Mouse (Mus musculus) thymus, postnatal 0 days (tissue): ENCODE data around the gene Scn3a. TPM values are rescaled to one million over a fixed set of nuclear protein-coding genes. Genes with fewer than 3 reads are reported as not detected.

ENCODE experiments used
- DNase-seq: peaks from one replicate; pipeline ENCODE4 v3.0.0-alpha.2; 2015; ENCODE audit warnings: low spot score
- polyA plus RNA-seq: library from polyadenylated mRNA; unstranded; fragments of >200 nt; fragmentation: Nextera tagmentation; extraction: Ambion mirVana; gene quantifications from 2 replicates; pipeline ENCODE4 v1.2.1, GENCODE M21; 2015

The Scn3a gene
- polyA plus RNA-seq, result 0.13 and 0.15 TPM in 2 replicates

DNA sequence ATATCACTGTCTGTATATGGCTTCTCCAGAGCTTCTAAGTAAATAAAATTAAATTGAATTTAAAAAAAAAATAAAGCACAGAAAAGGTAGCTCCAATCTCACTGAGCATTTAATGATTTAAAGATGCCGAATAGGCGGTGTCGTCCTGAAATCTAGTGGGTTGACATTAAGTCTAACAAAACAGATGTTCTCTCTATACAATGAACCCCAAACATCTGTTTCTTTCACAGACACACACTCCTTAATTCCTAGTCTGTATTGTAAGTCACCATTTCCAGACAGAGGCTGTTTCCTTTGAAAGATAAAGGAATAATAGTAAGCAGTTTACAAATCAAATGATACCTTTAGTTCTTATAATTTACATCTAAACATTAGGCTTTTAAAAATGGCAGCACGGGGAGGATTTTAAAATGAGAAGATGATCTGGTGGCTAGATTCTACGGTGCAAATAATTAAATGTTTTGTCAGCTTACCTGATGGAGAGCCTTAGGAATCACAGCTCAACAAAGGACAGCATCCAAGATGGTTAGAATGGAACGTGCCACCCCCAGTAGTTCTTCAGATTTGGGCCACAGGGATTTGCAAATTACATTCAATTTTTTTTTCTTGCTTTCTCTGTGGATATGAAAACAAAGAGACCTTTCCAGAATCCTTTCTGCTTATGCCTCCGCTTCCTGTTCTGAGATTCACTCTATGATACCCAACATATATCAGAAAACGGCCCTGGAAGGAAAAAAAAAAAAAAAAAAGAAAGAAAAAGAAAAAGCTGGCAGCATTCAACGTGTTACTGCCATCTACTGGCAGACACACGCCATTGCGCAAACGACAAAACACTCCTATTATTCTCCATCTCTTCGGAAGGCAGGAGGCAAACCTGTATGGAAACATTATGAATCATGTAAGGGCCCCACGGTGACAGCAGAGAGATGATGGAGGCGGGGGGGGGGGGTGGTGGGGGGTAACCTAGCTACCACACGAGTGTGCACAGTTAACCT is at the start of gene Scn3a:
Gene Scn3a, minus strand, starts transcription at position 835 of the 995 bp plus-strand sequence.
- peak; percentile 53 for DNase-seq

DNA sequence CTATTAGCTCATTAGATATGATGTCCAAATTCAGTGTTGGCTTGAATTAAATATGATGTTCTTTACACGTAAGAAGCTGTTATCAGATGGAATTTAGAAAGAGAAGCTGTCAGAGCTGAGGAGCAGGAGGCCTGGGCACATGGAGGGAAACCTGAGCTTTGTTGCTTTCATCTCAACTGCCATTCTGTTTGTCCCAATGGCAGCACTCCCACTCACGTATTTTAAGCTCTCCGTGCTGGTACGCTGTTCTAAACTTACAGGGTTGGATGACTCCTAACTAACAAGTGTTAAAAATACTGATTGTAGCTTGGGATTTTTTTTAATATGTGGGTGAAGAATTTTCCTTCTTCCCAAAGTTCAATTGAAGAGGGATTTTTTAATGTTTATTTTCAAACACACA is 44.5 kb upstream of the Scn3a start:
- DNase-seq, result no peak

DNA sequence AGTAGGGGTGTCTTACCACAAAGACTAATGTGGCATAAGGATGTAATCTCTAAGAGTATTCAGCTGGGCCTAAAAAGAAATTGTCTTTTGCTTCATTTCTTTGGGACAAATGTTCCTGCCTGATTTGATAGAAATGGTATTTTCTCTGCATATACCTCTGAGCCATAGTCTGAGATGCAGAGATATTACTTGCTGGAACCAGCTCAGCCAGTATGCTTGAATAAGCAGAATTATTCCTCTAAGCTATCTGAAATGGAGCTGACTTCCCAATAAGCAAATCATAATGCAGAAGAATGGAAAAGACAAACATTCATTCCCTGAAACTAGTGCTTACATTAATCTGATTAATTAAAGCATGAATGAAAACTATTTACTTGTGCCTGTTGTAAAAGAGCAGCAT is 40.4 kb upstream of the Scn3a start:
- DNase-seq, result no peak

- no peak for DNase-seq
These were observed 20.3 kb upstream of the Scn3a start for GRCm38 (mm10) chr2:65587679-65588078.

- no peak for DNase-seq
These were observed 498 bp upstream of the Scn3a start for GRCm38 (mm10) chr2:65567925-65568324.

DNA sequence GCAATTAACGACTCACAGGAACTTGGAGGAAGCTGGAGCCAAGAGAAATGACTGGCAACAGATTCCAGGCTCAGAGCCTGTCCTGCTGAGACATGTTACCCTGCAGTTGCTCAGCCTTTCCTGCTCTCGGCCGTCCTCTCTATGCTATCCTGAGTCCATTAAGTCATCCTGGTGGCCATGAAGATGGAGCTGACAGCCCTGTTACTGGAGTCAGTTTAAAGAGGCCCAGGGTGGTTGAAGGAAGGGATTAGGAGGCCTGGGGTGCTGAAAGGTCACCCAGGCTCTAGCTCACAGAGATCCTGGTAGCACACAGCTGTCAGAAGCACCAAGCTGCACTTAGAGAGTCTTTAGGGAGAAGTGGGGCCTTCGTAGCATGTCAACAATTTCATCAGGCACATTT is 3.5 kb downstream of the Scn3a start:
- DNase-seq, result no peak

GRCm38 (mm10) chr2:65557719-65558118 is 9.7 kb downstream of the Scn3a start:
- no peak for DNase-seq

GRCm38 (mm10) chr2:65554662-65555061 is 12.8 kb downstream of the Scn3a start:
- no peak for DNase-seq

GRCm38 (mm10) chr2:65553473-65553872 is 14.0 kb downstream of the Scn3a start:
- no peak for DNase-seq

DNA sequence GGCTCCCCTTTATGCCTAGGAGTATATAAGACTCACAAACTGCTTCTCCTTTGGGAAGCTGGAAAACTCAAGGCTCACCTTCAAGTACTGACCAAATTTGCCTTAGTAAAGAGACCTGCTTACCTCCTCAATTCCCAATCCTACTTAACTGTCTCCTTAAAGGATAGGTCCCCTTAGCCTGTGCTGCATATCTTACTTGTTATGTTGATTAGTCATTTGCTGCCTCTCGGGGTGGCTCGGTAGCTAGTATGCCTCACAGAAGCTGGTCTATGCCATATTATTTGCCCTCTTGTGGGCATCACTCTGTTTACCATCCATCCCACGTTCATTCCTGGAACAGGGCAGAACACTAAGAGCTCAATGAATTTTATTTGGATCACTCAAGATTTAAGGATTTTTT is 14.7 kb downstream of the Scn3a start:
- no peak for DNase-seq

DNA sequence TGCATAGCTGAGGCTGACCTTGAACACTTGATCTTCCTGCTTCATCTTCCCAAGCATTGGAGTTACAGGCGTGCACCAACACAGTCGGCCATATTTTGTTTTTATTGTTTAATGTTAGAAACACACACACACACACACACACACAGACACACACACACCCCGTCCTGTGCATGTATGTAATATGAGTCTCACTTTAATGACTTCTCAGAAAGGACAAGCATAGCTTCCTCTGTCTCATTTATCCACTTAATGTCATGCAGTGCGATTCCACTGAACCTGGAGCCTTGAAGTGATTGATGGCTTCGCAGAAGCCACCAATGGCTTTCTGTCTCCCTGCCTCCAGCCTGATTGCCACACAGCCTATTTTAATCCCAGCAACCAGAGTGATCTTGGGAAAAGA is 15.2 kb downstream of the Scn3a start:
- DNase-seq, result no peak

GRCm38 (mm10) chr2:65551736-65552135 is 15.7 kb downstream of the Scn3a start:
- peak; percentile 76 for DNase-seq

GRCm38 (mm10) chr2:65550564-65550963 is 16.9 kb downstream of the Scn3a start:
- DNase-seq, result no peak

DNA sequence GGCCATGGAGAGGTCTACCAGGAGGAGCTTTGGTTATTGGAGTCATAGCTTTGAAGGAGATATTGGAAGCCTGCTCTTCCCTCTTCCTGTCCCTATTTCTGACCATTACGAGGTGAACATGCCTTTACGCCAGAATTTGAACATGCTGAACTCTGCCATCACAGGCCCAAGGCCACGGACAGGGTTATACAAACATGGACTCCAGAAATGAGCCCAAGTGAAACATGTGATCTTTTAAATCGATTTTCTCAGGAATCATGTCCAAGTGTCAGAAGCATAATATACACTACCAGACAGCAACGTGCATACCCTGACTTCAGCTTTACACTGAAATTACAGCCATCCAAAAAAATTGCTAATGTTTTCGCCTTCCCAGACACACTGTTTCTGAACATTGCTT is 18.8 kb downstream of the Scn3a start:
- no peak for DNase-seq

DNA sequence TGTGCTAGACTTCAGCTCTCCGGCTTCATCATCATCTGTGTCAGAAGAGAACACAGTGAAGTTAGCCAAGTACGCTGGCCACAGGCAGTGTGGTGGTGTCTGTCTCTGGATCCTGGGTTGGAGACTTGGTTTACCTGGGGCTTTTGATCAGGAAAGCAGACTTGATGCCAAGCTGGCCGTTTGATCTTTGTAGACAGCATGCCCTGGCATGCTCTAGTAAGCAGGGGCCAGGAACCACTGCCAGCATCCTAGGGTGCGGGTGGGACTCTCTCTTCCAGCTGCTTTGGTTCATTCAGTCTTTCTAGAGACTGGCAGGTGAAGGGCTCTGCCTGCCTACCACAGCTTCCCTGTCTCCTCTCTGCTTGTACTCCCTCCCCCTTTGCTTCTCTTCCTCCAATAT is 20.1 kb downstream of the Scn3a start:
- DNase-seq, result no peak

DNA sequence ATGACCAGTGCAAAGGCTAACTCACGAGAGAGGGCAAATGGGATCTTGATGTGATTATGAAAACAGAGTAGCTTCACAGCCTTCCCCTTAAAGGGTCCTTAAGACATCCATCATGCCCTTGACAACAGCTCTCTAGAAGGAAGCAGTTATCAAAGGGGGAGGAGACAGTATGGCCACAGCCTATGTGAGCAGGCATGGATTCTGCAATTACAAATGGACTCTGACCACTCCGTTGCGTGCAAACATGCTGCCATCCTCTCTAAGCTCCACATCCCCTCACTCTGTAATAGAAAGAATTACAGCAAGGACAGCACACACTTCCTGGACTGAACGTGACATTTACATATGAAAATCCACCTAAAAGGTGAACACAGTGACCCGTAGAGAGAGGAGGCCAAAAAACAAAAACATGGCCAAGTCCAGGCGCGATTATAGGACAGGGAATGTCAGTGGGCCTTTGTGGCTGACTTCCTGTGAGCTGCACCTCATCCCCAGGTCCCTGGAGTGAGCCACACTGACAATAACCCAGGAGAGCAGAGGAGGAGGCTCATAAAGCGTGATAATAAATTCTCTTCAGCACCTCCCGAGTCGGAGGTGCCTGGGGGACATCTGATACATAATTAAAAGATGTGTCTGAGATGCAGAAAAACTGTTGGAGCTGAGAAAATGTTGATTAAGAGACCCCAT is 24.4 kb downstream of the Scn3a start:
- no peak for DNase-seq

GRCm38 (mm10) chr2:65541781-65542180 is 25.6 kb downstream of the Scn3a start:
- no peak for DNase-seq

DNA sequence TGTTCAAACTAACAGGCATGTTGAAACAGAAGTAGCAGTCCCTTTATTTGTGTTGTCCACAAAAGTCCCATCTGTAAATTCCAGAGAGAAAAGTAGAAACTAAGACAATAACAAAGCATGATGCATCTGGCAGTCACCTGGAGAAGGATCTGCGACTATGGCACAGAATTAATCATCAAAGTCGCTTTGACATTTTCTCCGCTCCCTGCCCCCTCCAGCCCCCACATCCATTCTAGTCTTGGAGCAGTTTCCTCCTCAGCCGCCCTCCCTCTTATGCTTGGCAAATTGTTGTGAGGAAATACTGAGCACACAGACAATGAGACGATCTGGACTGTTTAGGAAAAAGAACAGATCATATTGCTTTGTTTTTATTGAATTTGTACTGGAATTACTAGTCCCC is 29.0 kb downstream of the Scn3a start:
- DNase-seq, result no peak

DNA sequence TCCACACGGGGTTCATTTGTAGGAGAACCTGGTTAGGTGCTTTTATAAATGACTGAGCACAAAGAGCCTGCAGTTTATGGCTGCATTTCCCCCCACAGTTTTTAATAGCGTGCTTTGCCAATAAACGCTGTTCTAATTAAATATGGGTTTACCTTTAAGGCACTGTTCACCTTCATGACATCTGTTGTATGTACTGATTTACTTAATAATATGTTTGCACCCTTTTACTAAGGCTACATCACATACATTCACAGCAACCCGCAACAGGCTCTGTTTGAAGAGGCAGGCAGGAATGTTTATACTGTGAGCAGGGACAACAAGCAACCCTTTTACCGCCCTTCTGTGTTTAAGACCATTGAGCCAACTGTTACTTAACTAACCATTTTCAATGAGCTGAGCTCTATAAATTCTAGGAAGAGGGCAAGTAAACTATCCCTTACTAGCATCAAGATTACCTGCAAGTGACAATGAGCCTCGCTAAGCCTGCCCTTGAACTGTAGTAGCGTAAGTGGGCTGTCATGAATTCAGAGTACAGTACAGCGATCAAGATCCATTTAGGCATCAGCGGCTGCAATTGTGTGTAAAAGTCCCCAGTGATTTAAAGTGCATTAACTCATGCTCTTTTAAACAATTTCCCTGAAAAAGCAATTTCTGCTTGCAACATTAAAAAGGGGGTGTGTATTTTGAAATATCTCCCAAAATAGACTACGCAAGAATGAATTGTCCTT is 35.1 kb downstream of the Scn3a start:
- DNase-seq, result no peak

- DNase-seq, result no peak
These were observed 38.3 kb downstream of the Scn3a start for GRCm38 (mm10) chr2:65529148-65529547.

GRCm38 (mm10) chr2:65516703-65517102 is 50.7 kb downstream of the Scn3a start:
- DNase-seq, result no peak

DNA sequence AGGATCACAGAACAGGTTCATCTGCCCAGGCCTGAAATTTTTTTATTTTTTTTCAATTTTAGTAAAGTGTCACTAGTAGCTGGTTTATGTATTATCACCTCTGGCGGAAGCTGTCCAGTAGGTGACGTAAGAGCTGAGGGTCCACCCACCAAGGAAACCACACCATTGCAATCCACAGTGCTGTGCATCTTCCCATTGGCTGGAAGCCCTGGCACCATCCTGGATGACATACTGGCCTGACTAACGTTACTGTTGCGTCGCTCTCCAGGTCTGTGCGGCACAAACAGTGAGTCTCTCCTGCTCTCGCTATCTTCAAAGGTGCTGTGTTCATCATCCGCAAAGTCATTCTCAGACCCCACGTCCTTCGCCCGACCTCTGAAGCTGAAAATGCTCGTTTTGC is 59.2 kb downstream of the Scn3a start:
- DNase-seq, result no peak
